Mouse (Mus musculus) heart, postnatal 0 days (tissue): Measurements from ENCODE around the gene Lmnb2. TPM values are rescaled to one million over a fixed set of nuclear protein-coding genes. Genes with fewer than 3 reads are reported as not detected.
A peak's percentile ranks its signal among the peaks of the same experiment; 100 is the strongest.

ENCODE experiments used
- ATAC-seq: fragments of 200-750 bp; cut with Nextera tagmentation; 2 replicates; pipeline ENCODE4 v1.8.0; 2017; ENCODE audit warnings: low read depth, moderate number of reproducible peaks, moderate library complexity; ENCODE audit not compliant: insufficient read depth
- DNase-seq: peaks from one replicate; pipeline ENCODE4 v3.0.0-alpha.2; 2016; ENCODE audit warnings: low spot score
- H3K27ac ChIP-seq: fragments of 300-500 bp; sonication (generic); 2 replicates; pipeline ENCODE4 v1.5.1; 2014; ENCODE audit warnings: low read depth, mild to moderate bottlenecking
- H3K27me3 ChIP-seq: fragments of 300-500 bp; sonication (generic); 2 replicates; pipeline ENCODE4 v1.6.1; 2014; ENCODE audit warnings: low read length, mixed read lengths; ENCODE audit not compliant: control insufficient read depth, insufficient read depth
- H3K36me3 ChIP-seq: fragments of 300-500 bp; sonication (generic); replicated peaks from 2 replicates; pipeline ENCODE4 v1.6.1; 2014; ENCODE audit warnings: low read length, mixed read lengths; ENCODE audit not compliant: control insufficient read depth, insufficient read depth
- H3K4me1 ChIP-seq: fragments of 300-500 bp; sonication (generic); 2 replicates; pipeline ENCODE4 v1.6.1; 2014; ENCODE audit warnings: antibody characterized with exemption; ENCODE audit not compliant: control insufficient read depth, insufficient read depth
- H3K4me2 ChIP-seq: fragments of 300-500 bp; sonication (generic); 2 replicates; pipeline ENCODE4 v1.6.1; 2014; ENCODE audit warnings: low read depth, mild to moderate bottlenecking, low read length, moderate library complexity
- H3K4me3 ChIP-seq: fragments of 300-500 bp; sonication (generic); 2 replicates; pipeline ENCODE4 v1.5.1; 2014; ENCODE audit warnings: low read depth, low read length
- H3K9ac ChIP-seq: fragments of 300-500 bp; sonication (generic); replicated peaks from 2 replicates; pipeline ENCODE4 v1.6.1; 2014; ENCODE audit warnings: low read depth, low read length, mixed read lengths
- H3K9me3 ChIP-seq: fragments of 300-500 bp; sonication (generic); replicated peaks from 2 replicates; pipeline ENCODE4 v1.6.1; 2016; ENCODE audit warnings: low read length; ENCODE audit not compliant: control insufficient read depth
- CTCF ChIP-seq: IDR thresholded peaks from 2 replicates; pipeline ENCODE4 v1.5.1; 2016; ENCODE audit warnings: antibody characterized with exemption, control low read depth, low read depth
- EP300 ChIP-seq: IDR thresholded peaks from 2 replicates; pipeline ENCODE4 v1.6.1; 2016; ENCODE audit warnings: antibody characterized with exemption, low read depth
- WGBS: fragments of 180-500 bp; shearing (Covaris S2); extraction: QIAGEN DNeasy Blood & Tissue Kit; methylation state at CpG from one replicate; pipeline ENCODE4 v1.1.7; 2014; 5-methylcytosine and 5-hydroxymethylcytosine counted together
- polyA plus RNA-seq: library from polyadenylated mRNA; unstranded; fragments of >200 nt; fragmentation: Nextera tagmentation; extraction: Ambion mirVana; gene quantifications from 2 replicates; pipeline ENCODE4 v1.2.1, GENCODE M21; 2015
- total RNA-seq: library from RNA; depleted of rRNA; stranded (reverse); fragments of >200 nt; gene quantifications from 2 replicates; pipeline ENCODE4 v1.2.3, GENCODE M21; 2014; ENCODE audit warnings: low replicate concordance

The Lmnb2 gene
- total and polyA plus RNA-seq, 2 experiments from 2014 or later: 9.1 to 13.9 TPM

- DNase-seq (peak; percentile 41), ATAC-seq (no peak)
- Histone ChIP-seq H3K27me3 (no peaks in the 10 kb centered on the region), H3K4me3 (no peak overlapping the region), H3K9me3 (no peaks in the 10 kb centered on the region), H3K9ac (no peak overlapping the region), H3K36me3 (no peaks in the 10 kb centered on the region), H3K4me1 (peaks cover 64% of the 10 kb centered on the region), H3K27ac (no peak overlapping the region), H3K4me2 (no peak overlapping the region)
- TF ChIP-seq CTCF (no peak), EP300 (no peak)
- 38% methylated on average over 9 of the region's 9 CpGs for WGBS
These were observed 25.7 kb upstream of the Lmnb2 start for GRCm38 (mm10) chr10:80943701-80944100.

- 61% methylated on average over 8 of the region's 8 CpGs for WGBS
- H3K27ac ChIP-seq: no peak overlapping the region
- TF ChIP-seq CTCF: no peak
- no peak for TF ChIP-seq EP300
These were observed 24.9 kb upstream of the Lmnb2 start for GRCm38 (mm10) chr10:80942919-80943318.

GRCm38 (mm10) chr10:80940988-80941347 lies 22.9 kb upstream of the Lmnb2 start:
- H3K4me2 ChIP-seq: peak overlapping the region; percentile 60
- H3K27me3 ChIP-seq: no peaks in the 10 kb centered on the region
- WGBS: 0% methylated on average over 2 of the region's 2 CpGs
- H3K4me3 ChIP-seq: peak overlapping the region; percentile 14; the same call in 1 of the 2 replicates
- peak overlapping the region; percentile 95 for H3K27ac ChIP-seq
- no peaks in the 10 kb centered on the region for H3K9me3 ChIP-seq
- DNase-seq (peak; percentile 78), ATAC-seq (peak; percentile 50)
- TF ChIP-seq CTCF (no peak), EP300 (no peak; the same call in 1 of the 2 replicates)
- no peak overlapping the region for H3K9ac ChIP-seq
- H3K4me1 ChIP-seq: peaks cover 72% of the 10 kb centered on the region
- no peaks in the 10 kb centered on the region for H3K36me3 ChIP-seq

More at GRCm38 (mm10) chr10:80942919-80943318, 24.9 kb upstream of the Lmnb2 start:
- no peak overlapping the region for H3K4me3 ChIP-seq
- no peak overlapping the region for H3K4me2 ChIP-seq
- DNase-seq (no peak), ATAC-seq (no peak)
- H3K27me3 ChIP-seq: no peaks in the 10 kb centered on the region
- H3K4me1 ChIP-seq: peaks cover 65% of the 10 kb centered on the region
- H3K9ac ChIP-seq: no peak overlapping the region
- no peaks in the 10 kb centered on the region for H3K9me3 ChIP-seq
- no peaks in the 10 kb centered on the region for H3K36me3 ChIP-seq

- TF ChIP-seq CTCF: no peak
- peak; percentile 70; the same call in 1 of the 2 replicates for TF ChIP-seq EP300
- H3K36me3 ChIP-seq: no peaks in the 10 kb centered on the region
- no peaks in the 10 kb centered on the region for H3K27me3 ChIP-seq
- no peaks in the 10 kb centered on the region for H3K9me3 ChIP-seq
- peaks cover 77% of the 10 kb centered on the region for H3K4me1 ChIP-seq
- 12% methylated on average over 8 of the region's 8 CpGs for WGBS
- H3K27ac ChIP-seq: peak overlapping the region; percentile 95
- H3K4me3 ChIP-seq: peak overlapping the region; percentile 14; the same call in 1 of the 2 replicates
- no peak overlapping the region for H3K9ac ChIP-seq
- ATAC-seq (peak; percentile 85), DNase-seq (peak; percentile 93)
- peak overlapping the region; percentile 60 for H3K4me2 ChIP-seq
These were observed 22.4 kb upstream of the Lmnb2 start for GRCm38 (mm10) chr10:80940320-80940987.

GRCm38 (mm10) chr10:80939671-80940070 lies 21.6 kb upstream of the Lmnb2 start:
- TF ChIP-seq CTCF (no peak; the same call in 1 of the 2 replicates), EP300 (no peak)
- 0 out of 2 replicates have a peak overlapping the region, but pooled peaks have one; percentile 6 for H3K9ac ChIP-seq
- peaks cover 79% of the 10 kb centered on the region for H3K4me1 ChIP-seq
- H3K4me3 ChIP-seq: peak overlapping the region; percentile 29
- H3K9me3 ChIP-seq: no peaks in the 10 kb centered on the region
- DNase-seq (peak; percentile 76), ATAC-seq (peak; percentile 49)
- WGBS: 3% methylated on average over 28 of the region's 28 CpGs
- H3K27ac ChIP-seq: peak overlapping the region; percentile 95
- peak overlapping the region; percentile 60 for H3K4me2 ChIP-seq
- H3K27me3 ChIP-seq: no peaks in the 10 kb centered on the region
- H3K36me3 ChIP-seq: no peaks in the 10 kb centered on the region
